Mouse (Mus musculus) right cerebral cortex, postnatal 4 days (tissue): ENCODE measurements around the gene Pou3f4.
A peak's percentile ranks its signal among the peaks of the same experiment; 100 is the strongest.
"Not testable (repeated sequence)": the region's sequence is repeated elsewhere in the genome, so short reads cannot be mapped to it uniquely, and the experiment has no call there.

ENCODE experiments used
- DNase-seq: peaks from one replicate; pipeline ENCODE4 v3.0.0-alpha.2; 2022

The Pou3f4 gene

GRCm38 (mm10) chrX:110814151-110814571, at the start of gene Pou3f4:
TSS of gene Pou3f4 (plus strand) at chrX:110814280.
- DNase-seq = peak; percentile 65

- no peak for DNase-seq
Observed at GRCm38 (mm10) chrX:110765939-110766338, 48.1 kb upstream of the Pou3f4 start.

DNA sequence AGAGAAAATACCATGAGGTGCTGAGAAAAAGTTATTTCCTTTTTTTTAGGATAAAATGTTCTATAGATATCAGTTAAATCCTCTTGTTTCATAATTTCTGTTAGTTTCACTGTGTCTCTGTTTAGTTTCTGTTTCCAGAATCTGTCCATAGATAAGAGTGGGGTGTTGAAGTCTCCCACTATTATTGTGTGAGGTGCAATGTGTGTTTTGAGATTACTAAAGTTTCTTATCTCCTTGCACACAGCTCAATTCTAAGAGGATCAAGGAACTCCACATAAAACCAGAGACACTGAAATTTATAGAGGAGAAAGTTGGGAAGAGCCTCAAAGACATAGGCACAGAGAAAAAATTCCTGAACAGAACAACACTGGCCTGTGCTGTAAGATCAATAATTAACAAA, 39.3 kb upstream of the Pou3f4 start:
- DNase-seq = not testable (repeated sequence)

DNA sequence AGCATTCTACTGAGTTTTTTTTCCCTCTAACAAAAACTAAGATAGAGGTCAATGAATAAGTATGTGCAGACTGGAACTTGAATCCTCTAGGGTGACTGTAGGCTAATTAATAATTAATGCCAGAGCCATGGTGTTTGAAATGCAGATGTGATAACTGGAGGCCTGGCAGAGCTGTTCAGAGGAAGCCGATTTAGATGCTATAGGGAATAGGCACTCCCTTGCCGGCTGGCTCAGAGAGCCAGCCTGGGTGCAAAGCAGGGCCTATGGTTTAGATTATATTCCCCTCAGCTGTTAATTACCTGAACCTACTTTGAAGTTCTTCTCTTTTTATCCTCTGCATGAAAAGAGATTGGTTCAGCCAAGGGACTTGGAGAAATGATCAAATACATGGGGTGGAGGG, 11.6 kb upstream of the Pou3f4 start:
- no peak for DNase-seq

- DNase-seq = no peak
Observed at GRCm38 (mm10) chrX:110810001-110810578, 4.0 kb upstream of the Pou3f4 start.

GRCm38 (mm10) chrX:110810753-110811506, 3.1 kb upstream of the Pou3f4 start:
- no peak for DNase-seq

- DNase-seq = no peak
Observed at GRCm38 (mm10) chrX:110812071-110812470, 2.0 kb upstream of the Pou3f4 start.

- DNase-seq = no peak
Observed at GRCm38 (mm10) chrX:110813401-110813800, 679 bp upstream of the Pou3f4 start.

DNA sequence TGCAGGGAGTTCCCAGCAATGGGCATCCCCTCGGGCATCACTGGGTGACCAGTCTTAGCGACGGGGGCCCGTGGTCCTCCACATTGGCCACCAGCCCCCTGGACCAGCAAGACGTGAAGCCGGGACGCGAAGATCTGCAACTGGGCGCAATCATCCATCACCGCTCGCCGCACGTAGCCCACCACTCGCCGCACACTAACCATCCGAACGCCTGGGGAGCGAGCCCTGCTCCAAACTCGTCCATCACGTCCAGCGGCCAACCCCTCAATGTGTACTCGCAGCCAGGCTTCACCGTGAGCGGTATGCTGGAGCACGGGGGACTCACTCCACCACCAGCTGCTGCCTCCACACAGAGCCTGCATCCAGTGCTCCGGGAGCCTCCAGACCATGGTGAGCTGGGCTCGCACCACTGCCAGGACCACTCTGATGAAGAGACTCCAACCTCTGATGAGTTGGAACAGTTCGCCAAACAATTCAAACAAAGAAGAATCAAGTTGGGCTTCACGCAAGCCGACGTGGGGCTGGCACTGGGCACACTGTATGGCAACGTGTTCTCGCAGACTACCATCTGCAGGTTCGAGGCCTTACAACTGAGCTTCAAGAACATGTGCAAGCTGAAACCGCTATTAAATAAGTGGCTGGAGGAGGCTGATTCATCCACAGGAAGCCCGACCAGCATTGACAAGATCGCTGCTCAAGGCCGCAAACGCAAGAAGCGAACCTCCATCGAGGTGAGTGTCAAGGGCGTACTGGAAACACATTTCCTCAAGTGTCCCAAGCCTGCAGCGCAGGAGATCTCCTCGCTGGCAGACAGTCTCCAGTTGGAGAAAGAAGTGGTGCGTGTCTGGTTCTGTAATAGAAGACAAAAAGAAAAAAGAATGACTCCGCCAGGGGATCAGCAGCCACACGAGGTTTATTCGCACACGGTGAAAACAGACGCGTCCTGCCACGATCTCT, 790 bp downstream of the Pou3f4 start:
- DNase-seq = peak; percentile 8

GRCm38 (mm10) chrX:110815549-110815930, 1.5 kb downstream of the Pou3f4 start:
- DNase-seq = peak; percentile 22

DNA sequence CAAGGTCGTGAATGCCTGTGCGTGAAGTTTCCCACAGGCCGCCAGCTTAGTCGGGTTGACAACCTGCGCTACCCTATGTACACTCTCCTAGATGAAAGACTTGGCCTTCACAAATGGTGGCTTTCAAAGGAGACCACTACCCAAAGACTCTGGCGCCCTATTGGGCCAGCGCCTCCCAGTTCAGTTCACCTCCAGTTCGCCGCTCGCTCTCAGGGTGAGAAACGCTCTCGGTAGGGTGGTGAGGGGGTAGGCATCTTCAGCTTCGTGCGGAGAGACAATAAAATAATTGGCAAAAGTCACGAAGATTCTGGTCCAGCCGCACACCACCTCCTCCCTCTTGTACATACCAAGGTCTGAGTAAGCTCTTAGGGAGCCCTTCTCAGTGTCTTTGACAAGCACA, 2.5 kb downstream of the Pou3f4 start:
- DNase-seq = no peak

- no peak for DNase-seq
Observed at GRCm38 (mm10) chrX:110817211-110817610, 3.1 kb downstream of the Pou3f4 start.

DNA sequence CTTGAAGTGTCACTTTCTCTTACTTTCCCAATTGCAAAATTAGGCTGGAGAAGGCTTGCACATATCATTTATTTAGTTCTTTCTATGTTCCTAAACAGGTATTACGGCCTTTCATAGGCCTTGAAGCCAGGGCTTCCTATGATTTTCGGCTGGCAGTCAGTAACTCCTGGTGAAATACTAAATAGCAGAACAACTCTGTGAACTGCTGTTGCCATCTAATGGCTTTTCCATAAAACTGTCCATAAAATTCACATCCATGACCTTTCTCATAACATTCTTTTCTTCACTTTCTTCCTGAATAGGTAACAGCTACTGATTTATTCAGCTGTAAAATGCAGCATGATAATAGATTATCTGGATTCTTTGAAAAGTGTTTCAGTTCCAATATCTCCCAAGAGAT, 23.4 kb downstream of the Pou3f4 start:
- DNase-seq = no peak

DNA sequence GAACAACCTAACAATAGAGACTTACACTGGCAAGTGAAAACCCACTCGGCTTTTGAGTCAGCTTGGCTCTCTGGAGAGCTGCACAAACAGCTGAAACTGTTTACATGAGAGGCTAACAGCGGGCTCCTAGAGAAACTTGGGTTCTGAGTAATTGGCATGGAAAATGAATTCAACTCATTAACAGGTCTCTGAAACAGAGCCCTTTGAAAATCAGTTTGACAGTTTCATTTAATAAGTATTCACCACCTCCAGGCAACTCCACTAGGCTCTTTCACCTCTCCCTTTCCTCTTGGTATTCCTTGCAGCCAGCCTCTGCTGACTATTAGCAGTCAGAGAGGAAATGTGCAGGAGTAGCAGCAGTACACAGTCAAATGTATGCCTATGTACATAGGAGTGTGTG, 37.2 kb downstream of the Pou3f4 start:
- DNase-seq = no peak
